Mouse (Mus musculus) bone marrow, adult 2 months (tissue): ENCODE results near the gene Tmub2. TPM values are rescaled to one million over a fixed set of nuclear protein-coding genes. Genes with fewer than 3 reads are reported as not detected.

Experiments
- H3K27ac ChIP-seq: fragments of 200-500 bp; 2 replicates; pipeline ENCODE4 v1.5.1; 2012; ENCODE audit warnings: low read depth, mild to moderate bottlenecking, control low read depth, inconsistent platforms, low read length; ENCODE audit not compliant: control insufficient read depth, poor library complexity, insufficient read depth
- H3K4me1 ChIP-seq: fragments of 200-500 bp; 2 replicates; pipeline ENCODE4 v1.6.1; 2011; ENCODE audit warnings: low read length; ENCODE audit not compliant: control insufficient read depth, insufficient read depth
- H3K4me3 ChIP-seq: fragments of 200-500 bp; replicated peaks from 2 replicates; pipeline ENCODE3; 2011; ENCODE audit warnings: mild to moderate bottlenecking, low read depth, low read length, control low read depth; ENCODE audit not compliant: control insufficient read depth
- CTCF ChIP-seq: fragments of 200-500 bp; IDR thresholded peaks from 2 replicates; pipeline ENCODE4 v1.5.1; 2011; ENCODE audit warnings: low read length, control low read depth; ENCODE audit not compliant: control insufficient read depth, insufficient read depth
- POLR2A ChIP-seq: fragments of 200-500 bp; IDR thresholded peaks from 2 replicates; pipeline ENCODE4 v1.6.1; 2011; ENCODE audit warnings: low read depth, mild to moderate bottlenecking, control low read depth, low read length, borderline replicate concordance; ENCODE audit not compliant: control insufficient read depth
- WGBS: fragments of 180-500 bp; shearing (Covaris S2); methylation state at CpG from one replicate; pipeline ENCODE4 v1.1.7; 2018; 5-methylcytosine and 5-hydroxymethylcytosine counted together
- polyA plus RNA-seq: library from polyadenylated mRNA; stranded (reverse); fragments of >200 nt; gene quantifications from 2 replicates; pipeline ENCODE4 v1.2.4, GENCODE M21; 2011; ENCODE audit warnings: low replicate concordance; ENCODE audit not compliant: missing spikeins, insufficient read depth, insufficient read length

The Tmub2 gene
- polyA plus RNA-seq, 1 experiment: 36.9 TPM

DNA sequence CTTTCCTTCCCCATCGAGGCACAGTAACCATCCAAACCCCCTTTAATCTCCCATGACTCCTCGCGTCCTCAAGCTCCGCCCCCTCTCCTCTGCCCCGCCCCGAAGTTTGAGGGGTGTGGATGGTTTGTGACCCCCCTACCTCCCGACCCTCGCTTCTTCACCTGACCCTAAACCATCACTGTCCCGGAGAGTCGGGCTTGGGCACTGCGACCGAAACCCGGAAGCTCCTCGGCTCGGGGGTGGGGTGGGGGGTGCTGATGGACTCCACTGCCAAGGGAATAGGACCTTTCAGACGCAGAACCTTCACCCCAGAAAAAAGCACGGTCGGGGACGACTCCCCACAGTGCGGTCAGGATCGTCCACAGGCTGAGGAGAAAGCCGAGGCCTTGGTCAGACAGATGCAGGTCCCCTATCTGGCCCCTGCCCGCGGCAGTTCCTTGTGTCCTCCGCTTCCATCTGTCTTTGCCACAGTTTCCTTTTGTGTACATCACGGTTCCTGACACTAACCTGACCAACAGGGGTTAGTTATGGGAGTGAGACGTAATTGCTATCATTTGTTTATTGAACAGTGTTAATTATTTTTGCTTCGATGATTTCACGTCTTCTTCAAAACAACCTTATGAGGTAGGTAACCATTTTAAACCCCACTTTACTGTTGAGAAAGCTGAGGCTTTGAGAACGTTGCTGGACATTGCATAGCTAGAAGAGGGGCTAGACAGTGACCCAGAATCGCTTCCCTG, 534 bp downstream of the Tmub2 start:
- H3K4me3 ChIP-seq: peak overlapping the region; percentile 82
- H3K4me1 ChIP-seq: no peaks in the 10 kb centered on the region
- 3% methylated on average over 31 of the region's 31 CpGs for WGBS
- TF ChIP-seq CTCF (no peak), POLR2A (no peak)
- peak overlapping the region; percentile 86 for H3K27ac ChIP-seq

DNA sequence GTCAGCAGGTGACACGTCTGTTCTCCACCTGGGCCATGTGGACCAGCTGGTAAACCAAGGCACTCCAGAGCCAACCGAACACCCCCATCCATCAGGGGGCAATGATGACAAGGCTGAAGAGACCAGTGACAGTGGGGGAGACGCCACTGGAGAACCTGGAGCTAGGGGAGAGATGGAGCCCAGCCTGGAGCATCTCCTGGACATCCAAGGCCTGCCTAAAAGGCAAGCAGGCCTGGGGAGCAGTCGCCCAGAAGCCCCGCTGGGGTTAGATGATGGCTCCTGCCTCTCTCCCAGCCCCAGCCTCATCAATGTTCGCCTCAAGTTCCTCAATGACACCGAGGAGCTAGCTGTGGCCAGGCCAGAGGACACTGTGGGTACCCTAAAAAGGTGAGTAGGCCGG, 2.8 kb downstream of the Tmub2 start:
- no peak for TF ChIP-seq CTCF
- TF ChIP-seq POLR2A: no peak
- Histone ChIP-seq H3K27ac (no peak overlapping the region), H3K4me1 (no peaks in the 10 kb centered on the region), H3K4me3 (no peak overlapping the region)
- WGBS: 82% methylated on average over 8 of the region's 8 CpGs

DNA sequence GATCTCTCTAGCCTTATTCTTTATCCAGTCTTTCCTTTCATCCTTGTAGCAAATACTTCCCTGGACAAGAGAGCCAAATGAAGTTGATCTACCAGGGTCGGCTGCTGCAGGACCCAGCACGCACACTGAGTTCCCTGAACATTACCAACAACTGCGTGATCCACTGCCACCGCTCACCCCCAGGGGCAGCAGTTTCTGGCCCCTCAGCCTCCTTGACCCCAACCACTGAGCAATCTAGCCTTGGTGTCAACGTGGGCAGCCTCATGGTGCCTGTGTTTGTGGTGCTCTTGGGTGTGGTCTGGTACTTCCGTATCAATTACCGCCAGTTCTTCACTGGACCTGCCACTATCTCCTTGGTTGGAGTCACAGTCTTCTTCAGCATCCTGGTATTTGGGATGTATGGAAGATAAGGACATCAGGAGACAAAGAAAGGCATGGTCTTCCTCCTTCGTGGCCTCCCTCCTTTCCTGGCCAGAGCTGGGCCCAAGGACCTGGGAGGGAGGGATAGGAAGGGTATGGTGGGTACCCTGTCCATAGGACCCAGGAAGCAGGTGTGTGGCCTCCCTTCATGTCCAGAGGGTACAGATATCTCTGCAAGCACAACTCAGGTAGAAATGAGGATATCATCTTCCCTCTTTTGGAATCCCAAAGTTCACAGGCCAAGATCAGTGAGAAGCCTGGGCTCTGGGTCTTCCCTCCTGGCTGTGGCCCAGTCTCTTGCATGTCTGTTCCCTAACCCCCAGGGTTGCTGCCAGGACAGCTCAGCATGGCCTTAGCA, 3.5 kb downstream of the Tmub2 start:
- H3K27ac ChIP-seq: no peak overlapping the region
- no peak overlapping the region for H3K4me3 ChIP-seq
- TF ChIP-seq POLR2A (no peak), CTCF (no peak)
- 88% methylated on average over 8 of the region's 8 CpGs for WGBS
- no peaks in the 10 kb centered on the region for H3K4me1 ChIP-seq

DNA sequence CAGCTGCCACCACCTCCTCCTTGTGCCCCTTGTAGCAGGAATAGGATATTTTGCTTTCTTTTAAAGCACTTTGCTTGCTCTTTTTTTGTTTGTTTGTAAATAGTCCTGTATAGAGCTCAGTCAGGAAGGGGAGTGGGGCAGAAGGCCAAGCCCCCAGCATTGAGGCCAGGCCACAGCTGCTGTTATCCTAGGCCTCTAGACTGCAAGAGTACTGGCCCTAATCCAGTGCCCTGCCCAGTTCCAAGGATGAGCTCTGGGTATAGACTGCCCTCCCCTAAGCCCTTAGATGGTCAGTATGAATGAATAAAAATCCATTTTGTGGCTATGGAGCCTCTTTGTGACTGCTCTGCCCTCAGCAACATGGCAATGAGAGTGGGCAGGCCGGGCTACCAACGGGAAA, 4.2 kb downstream of the Tmub2 start:
- no peak overlapping the region for H3K4me3 ChIP-seq
- no peak overlapping the region for H3K27ac ChIP-seq
- TF ChIP-seq CTCF (no peak), POLR2A (no peak)
- 88% methylated on average over 2 of the region's 2 CpGs for WGBS
- H3K4me1 ChIP-seq: no peaks in the 10 kb centered on the region

DNA sequence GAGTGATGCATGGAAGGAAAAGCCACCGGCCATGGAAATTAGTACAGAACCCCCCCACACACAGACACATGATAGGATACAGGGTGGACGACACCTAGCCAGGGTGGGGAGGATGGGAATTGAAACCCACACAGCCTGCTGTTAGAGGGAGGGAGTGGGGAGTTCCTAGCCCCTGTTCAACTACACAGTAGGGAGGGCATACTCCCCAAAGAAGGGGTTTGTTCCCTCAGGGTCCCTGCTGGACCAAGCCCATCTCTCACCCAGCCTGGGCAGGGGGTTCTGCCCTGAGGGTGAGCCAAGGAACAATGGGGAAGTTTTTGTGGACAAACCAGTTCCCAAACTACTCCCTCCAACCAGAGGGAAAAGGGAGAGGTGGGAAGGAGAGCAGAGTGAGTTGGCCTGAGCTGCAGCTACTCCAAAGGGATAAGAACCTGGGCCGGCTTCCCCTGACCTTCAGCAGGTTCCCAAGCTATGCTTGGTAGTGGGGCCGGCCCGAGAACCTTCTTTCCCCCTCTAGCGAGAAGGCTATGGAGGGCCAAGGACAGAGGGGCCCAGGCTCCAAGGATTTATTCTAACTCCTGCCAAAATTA, 4.9 kb downstream of the Tmub2 start:
- Histone ChIP-seq H3K4me3 (no peak overlapping the region), H3K4me1 (no peaks in the 10 kb centered on the region), H3K27ac (no peak overlapping the region)
- WGBS: 80% methylated on average over 6 of the region's 6 CpGs
- no peak for TF ChIP-seq POLR2A
- no peak for TF ChIP-seq CTCF

DNA sequence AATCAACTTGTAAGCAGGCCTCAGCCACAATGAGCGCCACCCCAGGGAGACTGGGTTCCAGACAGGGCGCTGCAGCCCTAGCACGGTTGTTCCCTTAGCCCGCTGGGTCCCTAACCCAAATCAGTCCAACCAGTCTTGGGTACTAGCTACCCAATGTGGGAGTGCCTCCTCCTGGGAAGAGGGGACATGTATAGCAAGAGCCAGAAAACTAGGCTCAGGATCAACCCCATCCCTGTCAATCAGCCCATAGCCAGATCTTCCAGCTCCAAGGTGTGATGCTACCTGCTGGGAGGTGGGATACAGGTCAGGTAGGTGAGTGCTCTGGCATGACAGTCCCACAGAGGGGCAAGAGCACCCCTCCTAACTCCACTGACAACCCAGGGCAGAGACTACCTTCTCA, 5.4 kb downstream of the Tmub2 start:
- TF ChIP-seq CTCF: no peak
- no peak for TF ChIP-seq POLR2A
- 93% methylated on average over 4 of the region's 4 CpGs for WGBS
- H3K4me1 ChIP-seq: no peaks in the 10 kb centered on the region
- H3K4me3 ChIP-seq: no peak overlapping the region
- no peak overlapping the region for H3K27ac ChIP-seq

DNA sequence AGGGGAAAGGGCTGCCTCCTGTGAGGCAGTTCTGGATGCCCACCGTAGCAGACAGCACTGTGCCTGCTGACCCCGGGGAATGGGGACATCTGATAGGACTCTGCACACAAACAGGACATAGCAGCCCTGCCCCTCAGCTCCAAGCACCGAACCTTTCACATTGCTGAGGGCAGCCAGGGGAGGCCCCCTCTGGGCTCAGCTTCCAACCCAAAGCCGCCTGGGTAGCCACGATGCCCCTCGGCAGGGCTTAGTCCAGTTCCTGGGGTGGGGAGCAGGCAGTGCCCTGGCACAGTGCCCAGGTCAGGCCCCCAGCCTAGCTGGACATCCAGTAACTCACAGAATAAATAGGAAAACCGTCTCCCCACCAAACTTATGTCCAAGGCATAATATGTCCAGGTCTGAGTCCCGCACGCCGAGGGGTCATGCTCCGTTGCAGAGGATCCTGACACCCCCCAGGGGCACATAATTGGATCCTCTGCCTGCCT, 6.4 kb downstream of the Tmub2 start:
- Histone ChIP-seq H3K27ac (no peak overlapping the region), H3K4me3 (no peak overlapping the region), H3K4me1 (no peaks in the 10 kb centered on the region)
- no peak for TF ChIP-seq POLR2A
- no peak for TF ChIP-seq CTCF
- WGBS: 92% methylated on average over 11 of the region's 11 CpGs

DNA sequence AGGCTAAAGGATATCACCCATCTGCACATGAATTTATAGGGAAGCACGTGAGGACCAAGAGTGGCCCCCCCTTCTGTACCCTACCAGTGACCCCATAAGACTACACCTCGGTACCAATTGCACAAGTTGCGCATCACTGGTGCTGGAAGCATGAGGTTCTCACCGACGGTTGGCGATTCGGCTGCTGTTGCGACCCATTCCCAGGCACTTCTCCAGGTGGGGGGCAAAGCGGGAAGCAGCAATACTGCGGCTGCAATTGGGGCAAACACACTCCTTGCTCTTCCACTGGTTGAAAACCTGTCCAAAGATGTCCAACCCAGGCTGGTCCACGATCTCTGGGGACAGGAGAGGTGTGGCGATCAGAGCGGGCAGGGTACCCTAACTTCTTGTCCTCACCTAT, 9.2 kb downstream of the Tmub2 start:
- H3K4me1 ChIP-seq: no peaks in the 10 kb centered on the region
- WGBS: 94% methylated on average over 13 of the region's 13 CpGs
- no peak for TF ChIP-seq POLR2A
- no peak overlapping the region for H3K27ac ChIP-seq
- no peak overlapping the region for H3K4me3 ChIP-seq
